Mouse (Mus musculus) G1E (cell line): ENCODE data around the gene Cox15.

ENCODE experiments used
- CTCF ChIP-seq: IDR thresholded peaks from 2 replicates; pipeline ENCODE4 v1.5.1; 2012; ENCODE audit warnings: low read depth, low read length, inconsistent platforms, mixed read lengths
- GATA1 ChIP-seq: IDR thresholded peaks from 2 replicates; pipeline ENCODE4 v1.6.1; 2012; ENCODE audit warnings: borderline replicate concordance, low read length, inconsistent platforms, mixed read lengths
- GATA2 ChIP-seq: IDR thresholded peaks from 2 replicates; pipeline ENCODE4 v1.6.1; 2012; ENCODE audit warnings: low read depth, low read length, inconsistent platforms, borderline replicate concordance
- POLR2AphosphoS5 ChIP-seq: IDR thresholded peaks from 2 replicates; pipeline ENCODE4 v1.6.1; 2012; ENCODE audit warnings: low read depth, low read length, inconsistent platforms; ENCODE audit not compliant: insufficient replicate concordance
- TAL1 ChIP-seq: conservative IDR thresholded peaks from 2 replicates; pipeline ENCODE4 v1.6.1; 2012; ENCODE audit warnings: low read depth, low read length, inconsistent platforms, mixed read lengths

- TF ChIP-seq CTCF (no peak), TAL1 (no peak), GATA1 (no peak), POLR2AphosphoS5 (no peak), GATA2 (no peak)
Observed at GRCm38 (mm10) chr19:43699763-43700155, 53.0 kb downstream of the Cox15 start.
